Mouse (Mus musculus) ZHBTc4 (cell line): ENCODE results near the gene Foxa1.
A peak's percentile ranks its signal among the peaks of the same experiment; 100 is the strongest.

Source experiments
- DNase-seq: peaks from one replicate; pipeline ENCODE4 v3.0.0-alpha.2; 2011; ENCODE audit warnings: low read depth, low spot score

Gene Foxa1

DNA sequence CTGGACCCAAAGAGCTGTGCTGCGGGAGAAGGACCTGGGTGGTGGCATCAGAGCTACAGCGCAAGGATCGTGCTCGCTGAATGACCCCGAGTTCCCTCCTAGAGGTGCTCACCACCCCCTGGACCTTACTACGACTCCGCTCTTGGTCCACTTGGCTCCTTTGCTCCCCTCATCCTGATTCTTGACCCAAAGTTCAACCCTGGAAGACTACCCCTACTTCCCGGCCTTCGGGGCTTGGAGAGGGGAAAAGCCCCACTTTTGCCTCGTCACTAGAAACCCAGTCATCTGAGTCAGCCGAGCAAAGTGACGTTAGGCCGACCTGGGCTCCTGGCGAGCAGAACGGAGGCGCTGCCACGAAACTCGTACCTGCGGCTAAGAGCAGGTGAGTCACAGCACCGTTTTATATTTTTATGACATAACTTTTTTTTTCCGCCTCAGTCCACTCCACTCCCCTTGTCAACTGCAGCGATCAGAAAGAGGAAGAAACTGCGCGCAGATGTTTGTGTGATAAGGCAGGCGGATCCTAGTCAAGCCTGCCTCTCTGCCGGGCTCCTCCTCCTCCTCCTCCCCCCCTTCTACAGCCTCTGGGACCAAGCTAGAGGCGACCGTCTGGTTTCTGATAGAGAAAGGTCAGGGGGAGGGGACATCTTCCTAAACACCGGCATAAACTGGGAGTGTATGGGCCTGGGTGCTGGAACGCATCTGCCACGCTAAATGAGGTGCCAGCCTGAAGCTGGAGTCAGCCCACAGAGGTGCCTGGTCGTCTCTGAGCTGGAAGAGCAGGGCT is at the start of gene Foxa1:
Gene Foxa1 (minus strand): TSS at position 502 of the 787 bp plus-strand sequence.
- peak; percentile 59 for DNase-seq

DNA sequence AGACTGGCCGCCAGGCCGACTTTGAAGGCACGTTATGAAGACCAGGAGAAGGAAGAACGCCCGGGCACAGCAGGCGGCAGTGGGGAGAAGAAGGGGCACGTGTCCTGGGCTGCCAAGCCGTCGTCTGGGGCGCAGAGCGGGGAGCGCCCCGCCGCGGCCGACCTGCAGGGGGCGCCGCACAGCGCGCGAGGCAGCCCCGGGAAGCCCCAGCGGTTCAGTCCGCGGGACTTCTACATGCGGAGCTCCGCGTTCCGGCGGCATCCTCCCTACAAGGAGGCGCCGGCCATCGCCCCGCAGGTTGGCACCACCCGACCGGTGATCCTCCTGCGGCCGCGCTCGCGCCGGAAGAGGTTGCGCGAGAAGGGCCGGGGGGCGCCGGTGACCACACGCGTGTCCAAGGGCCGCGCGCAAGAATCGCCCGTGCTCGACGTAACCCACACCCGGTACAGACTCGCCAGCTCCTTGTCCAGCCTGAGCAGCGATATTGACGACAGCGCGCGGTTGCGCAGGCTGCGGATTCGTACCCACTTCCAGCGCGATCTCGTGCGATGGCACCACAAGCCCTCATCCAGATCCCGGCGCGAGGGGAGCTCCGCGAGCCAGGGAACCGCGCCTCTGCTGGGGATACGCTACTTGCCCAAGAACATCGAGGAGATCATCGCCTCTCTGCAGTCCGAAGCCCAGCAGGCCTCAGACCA is 29.4 kb upstream of the Foxa1 start:
- peak; percentile 78 for DNase-seq

DNA sequence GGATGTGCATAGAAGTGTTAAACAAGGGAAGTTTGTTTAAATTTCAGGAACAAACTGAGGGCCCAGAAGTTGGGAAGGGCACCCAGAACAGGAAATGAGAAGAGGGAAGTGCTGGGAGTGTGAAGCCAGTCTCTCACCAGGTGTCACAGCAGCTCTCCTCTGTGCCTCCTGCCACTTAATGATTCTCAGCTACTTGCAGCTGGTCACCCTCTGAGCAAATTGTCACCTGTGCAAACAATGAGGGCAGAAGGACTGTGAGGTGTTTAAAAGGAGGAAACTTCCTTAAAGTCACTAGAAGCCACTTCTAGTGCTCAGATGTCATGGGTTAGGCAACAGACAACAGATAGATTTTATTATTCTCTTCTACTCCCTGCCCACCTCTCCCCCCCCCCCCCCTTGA is 25.7 kb upstream of the Foxa1 start:
- no peak for DNase-seq

DNA sequence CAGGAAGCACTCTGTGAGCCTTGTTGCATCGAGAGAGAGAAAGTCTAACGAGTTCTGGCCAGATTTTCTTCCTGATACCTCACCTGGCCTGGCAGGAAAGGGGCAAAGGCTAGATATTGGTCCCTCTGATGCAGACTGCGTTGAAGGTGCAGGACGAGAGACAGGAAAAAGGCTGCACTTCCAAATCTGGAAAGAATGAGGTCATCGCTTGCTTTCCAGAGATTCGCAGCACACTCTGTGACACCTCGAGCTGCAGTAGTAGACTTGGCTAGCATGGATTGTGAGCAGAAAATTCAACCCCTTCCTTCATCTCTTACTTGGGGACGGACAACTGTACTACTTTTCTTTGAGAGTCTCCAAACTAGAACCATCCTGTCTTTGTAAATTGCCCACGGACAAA is 25.1 kb upstream of the Foxa1 start:
- no peak for DNase-seq

DNA sequence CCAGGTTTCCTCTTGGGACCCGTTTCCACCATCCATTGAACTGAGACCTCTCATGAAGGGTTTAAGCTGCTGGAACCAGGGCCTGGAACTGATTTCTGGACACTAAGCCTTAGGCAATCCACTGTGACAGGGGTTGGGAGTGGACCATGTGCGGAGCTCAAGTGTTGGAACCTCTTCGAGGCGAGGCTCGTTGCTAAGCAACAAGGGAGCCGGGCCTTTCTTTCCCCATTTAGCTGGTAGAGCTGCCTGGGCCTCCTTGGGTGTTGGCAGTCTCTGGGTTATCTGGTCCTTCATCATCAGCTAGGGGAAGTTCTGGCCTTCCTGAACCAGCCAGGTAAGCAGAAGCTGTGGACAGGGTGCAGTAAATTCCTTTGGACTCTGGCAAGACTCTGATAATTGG is 17.2 kb upstream of the Foxa1 start, which contains the start of gene Ttc6:
Gene Ttc6 (plus strand): TSS at position 205 of the 400 bp plus-strand sequence.
- peak; percentile 47 for DNase-seq

DNA sequence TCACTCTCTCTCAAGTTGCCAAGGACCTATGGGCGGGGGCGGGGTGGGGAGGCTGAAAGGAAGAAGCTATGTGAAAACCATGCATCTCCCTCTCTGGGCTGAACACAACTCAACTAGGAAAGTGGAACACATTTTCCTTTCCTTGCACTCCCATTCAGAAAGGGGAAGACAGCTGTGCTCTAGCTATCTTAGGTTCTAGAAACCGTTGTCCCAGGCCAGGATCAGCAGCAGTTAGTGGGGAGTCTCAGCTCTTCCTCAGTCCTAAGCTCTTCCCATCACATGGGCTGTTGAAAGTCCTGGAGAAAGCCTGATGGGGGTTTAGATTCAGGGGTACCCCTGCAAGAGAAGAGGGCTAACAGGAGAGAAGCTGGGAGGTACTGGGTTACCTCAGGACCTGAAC is 7.4 kb upstream of the Foxa1 start:
- DNase-seq: no peak

DNA sequence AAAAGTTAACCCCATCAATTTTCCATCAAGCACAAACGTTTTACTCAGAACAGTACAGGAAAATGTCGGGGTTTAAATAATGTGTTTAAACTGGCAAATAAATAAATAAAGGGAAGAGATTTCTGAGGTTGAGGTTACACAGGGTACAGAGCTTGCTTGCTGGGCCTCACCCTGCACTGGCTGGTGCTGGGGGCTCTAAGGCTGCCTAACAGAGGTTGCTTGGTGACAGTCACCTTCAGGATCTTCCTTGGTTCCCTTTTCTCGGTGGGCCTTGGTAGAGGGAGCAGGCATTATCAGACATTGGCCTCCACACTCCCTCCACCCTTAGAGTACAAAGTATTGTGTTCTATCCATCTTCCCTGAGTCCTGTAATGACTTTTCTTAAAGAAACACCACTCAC is 5.6 kb upstream of the Foxa1 start:
- DNase-seq: no peak

DNA sequence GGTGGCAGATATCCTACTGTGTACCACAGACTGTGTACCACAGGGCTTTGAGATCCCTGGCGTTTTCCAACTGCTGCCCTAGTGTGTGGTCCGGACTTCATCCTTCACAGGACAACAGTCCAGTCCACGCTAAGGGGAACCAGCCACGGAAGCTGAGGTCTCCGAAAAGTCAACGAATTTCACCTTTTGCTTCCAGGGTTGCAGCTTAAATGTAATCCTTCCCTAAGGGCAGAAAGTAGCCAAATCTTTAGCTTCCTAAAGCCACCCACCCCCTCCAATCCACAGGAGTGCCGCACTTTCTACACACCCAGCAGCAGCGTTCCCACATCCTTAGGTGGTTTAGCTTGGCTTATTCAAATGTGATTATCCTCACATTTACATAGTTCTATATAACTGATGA is 4.2 kb upstream of the Foxa1 start:
- DNase-seq: no peak

DNA sequence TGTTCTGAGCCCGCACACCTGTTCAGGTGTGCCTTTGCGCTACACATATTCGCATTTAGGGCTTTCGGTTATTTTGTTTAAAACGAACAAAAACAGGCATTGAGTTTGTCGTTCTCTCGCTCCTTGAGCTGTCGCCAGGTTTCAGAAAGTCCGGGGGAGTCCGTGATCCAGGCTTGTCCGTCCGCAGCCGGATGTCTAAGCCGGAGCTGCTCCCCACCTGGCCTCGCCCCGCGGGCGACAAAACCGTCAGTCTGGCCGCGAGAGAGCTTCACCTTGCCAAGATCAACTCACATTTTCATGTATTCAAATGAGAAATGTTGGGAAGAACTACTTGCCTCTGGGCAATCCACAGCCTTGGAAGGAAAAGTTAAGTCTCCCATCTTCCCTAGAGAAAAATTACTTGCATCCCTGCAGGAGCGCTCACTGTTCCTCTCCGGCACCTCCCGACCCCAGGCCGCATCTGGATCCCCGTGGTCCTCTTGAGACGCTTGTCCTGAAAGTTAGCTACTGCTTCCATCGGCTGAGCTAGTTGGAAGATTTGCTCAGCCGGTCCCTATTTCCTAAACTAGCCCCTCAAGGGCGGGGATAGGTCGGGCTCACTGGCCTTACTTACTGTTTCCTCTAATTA is 3.6 kb upstream of the Foxa1 start:
- DNase-seq: peak; percentile 17

DNA sequence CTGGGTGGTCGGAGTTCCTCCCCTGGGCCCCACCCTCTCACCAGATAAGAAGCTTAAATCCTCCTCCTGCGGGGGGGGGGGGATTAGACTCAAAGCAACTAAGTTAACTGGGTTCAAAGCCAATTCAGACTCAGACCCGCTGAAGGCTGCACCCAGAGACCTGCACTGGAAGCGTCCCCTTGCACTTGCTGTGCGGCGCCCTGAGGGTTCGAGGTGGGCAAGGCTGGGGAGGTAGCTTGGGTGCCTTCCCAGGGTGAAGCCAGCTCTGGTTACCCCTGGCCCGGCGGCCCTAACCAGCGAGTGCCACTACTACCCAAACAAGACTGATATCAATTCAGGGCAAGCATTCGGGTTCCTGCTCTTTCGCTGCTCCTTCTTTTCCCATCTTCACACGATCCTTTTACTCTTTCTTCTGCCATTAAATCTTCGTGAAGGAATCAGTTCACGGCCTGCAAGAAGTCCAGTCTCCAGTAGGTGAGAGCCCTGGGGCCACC is 3.0 kb upstream of the Foxa1 start:
- DNase-seq: no peak

DNA sequence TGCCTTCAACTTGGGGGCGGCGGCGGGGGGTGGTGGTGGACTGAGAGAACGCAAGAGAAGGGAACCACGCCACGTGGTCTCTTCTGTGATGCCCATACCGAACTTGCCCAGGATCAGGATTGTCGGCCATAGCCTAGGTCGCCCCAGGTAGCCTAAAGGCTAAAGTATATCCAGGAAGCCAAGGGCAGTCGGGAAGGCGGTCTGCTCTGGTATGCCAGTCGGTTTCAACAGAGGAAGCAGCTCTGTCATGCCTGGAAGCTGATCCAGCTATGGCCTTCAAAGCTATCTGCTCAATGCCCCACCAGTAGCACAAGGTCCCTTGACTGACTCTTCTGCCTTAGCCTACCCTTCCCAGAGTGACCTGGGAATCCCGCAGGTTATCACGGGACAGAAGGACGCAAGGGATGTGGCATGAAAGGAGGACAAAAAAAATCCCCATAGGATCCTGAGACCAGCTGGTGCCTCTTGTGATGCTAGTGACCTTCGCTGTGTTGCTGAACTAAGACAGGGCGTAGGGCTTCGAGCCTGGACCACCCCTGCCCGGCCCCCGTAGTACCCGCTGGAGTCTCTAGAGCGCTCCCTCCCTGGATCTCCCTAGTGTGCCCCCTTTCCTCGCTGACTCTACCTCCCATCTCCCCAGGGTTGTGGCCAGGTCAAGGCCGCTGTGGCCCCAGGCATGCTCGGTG is 2.4 kb upstream of the Foxa1 start:
- peak; percentile 20 for DNase-seq

DNA sequence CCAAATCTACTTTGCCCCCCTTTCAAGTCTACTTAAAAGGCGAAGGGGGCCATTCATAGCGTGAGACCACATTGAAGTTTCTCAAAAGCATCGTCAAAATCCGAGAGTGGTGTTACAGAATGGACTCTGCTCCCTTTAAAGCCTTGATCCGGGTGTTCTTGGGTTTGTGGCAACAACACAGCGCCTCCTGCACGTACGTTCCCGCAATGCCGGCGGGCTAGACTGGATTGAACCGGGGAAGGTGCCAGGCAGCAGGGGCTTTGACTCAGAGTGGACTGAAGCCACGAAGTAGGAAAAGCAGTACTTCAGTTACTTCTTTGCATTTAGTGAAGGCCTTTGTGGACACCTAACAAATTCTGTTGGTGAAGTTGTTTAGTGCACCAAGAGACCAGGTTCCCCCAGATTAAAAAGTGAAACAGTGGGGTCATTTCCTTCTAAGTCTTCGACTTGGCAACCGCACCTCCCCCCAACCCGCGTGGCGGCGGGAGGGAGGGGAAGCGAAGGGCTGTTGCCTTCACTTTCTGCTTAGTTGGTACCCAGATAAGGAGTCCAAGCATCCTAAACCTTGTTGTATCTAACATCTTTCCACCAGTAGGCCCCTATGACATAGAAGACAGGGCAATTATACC is 1.8 kb upstream of the Foxa1 start:
- peak; percentile 67 for DNase-seq

DNA sequence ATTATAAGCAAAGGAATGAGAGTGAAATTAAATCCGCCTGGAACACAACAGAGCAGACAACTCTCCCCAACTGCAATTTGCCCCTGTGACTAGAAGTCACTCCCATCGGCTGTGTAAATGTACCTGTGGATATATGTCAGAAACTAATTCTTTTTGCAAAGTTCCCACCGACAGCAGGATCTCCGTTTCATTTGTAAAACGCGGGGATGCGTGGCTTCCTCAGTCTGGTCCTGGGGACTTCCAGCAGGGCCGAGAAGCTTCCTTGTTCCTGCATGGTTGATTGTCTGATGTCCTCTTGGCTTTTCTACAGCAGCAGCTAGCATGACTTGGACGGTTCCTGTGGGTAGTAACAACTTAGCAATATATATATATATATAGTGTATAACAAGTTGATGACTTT is 1.2 kb upstream of the Foxa1 start:
- DNase-seq: no peak

DNA sequence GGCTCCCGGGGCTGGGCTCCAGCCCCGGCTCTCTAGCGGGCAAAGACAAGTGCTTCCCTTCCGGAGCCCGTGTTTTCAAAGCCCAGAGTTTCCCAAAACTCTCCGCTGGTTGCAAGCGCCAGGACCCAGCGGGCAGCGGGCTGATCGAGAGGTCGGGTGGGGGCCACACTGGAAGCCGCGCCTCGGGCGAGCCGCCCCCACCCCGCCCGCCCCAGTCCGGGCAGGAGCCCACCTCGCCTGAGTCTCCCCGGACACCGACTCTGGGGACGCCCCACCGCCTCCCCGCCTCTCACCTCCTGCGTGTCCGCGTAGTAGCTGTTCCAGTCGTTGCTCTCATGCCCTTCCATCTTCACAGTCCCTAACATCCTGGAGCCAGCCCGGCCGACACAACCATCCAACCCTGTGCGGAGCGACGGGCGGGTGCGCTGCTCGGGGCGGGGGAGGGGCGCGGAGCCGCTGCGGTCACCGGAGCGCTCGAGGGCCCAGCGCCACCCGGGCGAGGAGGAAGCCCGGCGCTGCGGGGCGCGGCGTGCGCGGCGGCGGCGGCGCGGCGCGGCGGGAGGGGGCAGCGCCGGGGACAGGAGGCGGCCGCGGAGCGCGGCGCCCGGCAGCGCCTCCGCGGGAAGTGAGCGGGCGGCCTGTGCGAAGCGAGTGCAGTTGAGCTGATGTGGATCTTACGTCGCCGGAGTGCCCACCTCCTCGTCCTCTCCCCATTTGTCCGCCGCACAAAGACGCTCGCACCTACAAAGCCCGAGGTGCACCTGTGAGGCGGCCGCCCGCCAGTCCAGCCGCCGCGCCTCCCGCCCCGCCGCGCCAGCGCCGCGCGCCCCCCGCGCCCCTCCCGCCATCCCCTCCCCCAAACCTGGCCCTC is 1.1 kb downstream of the Foxa1 start:
- peak; percentile 65 for DNase-seq

DNA sequence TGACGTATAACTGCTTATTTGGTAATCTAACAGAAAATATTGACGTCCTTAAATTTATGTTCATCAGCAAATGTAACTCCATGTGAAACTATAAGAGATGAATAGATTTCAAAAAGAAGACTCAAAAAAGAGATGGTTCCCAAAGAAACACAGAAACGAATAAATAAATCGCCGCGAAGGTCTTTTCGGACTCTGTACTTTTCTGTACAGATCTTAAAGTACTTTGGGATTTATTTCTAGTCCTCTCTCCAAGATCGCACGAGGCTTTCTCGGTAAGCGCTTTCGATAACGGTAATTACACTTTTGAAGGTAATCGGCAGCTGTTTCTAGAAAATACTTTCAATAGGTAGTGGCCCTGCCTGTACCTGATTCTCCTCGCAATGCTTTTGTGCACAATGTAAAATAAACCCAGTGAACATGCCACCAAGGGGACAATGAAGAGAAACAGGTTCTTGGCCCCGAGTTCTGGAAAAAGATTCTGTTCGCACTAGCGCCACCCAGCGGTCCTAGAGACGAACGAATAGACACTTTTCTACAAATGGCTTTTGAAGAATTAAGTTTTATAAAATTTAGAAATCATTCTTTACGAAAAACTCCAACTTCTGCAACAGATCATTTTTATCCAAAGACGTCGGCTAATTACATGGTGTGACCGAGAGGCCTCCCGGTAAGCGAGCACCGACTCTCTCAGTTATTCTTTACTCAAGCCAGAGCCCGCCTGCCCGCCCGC is 1.9 kb downstream of the Foxa1 start:
- DNase-seq: peak; percentile 85

DNA sequence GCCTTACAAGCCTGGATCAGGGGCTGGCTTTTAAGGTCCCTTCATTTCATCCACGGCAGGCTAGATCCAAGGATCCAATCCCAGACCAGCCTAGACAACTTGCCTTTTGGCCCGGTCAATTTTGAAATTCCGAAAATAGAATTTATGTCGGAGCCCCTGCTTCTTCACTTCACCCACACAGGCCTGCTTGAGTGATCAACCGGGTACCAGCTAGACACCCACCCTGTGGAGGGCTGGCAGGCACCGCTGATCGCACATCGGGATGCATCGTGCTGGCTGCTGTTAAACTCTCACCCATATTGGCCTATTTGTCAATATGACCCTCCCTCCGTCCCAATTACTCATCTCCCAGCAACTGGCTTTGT is 3.1 kb downstream of the Foxa1 start:
- no peak for DNase-seq

DNA sequence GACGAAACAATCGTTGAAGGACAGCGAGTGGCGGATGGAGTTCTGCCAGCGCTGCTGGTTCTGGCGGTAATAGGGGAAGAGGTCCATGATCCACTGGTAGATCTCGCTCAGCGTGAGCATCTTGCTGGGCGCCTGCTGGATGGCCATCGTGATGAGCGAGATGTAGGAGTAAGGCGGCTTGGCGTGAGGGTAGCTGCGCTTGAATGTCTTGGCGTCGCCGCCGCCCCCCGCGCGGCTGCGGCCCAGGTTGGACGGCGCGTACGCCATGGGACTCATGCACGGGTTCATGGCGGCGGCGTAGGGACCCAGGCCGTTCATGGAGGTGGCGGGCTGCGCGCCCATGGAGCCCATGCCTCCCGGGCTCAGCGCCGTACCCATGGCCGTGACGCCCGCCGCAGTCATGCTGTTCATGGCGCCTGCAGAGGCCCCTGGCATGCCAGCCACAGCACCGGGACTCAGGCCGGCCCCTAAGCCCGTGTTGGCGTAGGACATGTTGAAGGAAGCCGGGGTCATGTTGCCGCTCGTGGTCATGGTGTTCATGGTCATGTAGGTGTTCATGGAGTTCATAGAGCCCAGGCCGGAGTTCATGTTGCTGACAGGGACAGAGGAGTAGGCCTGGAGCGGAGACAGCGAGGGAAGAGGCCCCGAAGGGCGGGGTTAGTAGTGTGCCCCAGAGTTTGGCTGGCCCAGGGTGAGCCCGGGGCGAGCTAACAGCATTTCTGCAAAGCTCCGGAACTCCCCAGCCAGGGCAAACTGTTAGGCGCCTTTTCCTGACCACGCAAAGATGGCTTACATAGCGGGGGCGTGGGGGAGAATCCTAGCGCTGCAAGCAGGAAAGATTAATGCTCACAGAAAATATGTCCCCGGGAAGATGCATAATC is 3.7 kb downstream of the Foxa1 start:
- peak; percentile 66 for DNase-seq

DNA sequence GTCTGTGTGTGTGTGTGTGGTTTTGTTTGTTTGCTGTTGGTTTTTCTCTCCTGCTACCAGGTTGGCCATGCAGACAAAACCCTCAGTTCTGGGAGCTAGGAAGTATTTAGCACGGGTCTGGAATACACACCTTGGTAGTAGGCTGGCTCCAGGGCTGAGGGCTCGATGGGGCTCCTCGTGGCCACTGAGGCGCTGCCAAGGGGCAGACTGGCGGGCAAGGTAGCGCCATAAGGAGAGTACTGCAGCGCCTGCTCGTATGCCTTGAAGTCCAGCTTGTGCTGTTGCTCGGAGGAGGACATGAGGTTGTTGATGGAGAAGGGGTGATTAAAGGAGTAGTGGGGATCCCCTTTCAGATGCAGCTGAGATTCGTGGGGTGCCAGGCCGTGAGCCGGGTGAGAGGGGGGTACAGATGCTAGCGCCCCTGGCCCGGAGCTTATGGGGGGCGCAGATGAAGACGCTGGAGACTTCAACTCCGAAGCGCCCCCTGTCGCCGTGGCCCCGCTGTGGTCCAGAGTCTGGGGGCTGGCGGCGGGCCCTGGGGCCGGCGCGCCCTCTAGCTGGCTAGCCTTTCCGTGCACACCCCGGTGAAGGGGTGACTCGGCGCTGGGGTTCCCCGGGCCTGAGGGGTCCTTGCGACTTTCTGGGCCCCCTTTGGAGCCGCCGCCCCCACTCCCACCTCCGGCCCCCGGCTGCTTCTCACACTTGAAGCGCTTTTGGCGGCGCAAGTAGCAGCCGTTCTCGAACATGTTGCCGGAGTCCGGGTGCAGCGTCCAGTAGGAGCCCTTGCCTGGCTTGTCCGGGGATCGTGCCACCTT is 4.6 kb downstream of the Foxa1 start:
- peak; percentile 60 for DNase-seq
